Mouse (Mus musculus) testis, postnatal 10 days (tissue): ENCODE measurements around the gene Ywhah.

Experiments
- DNase-seq: peaks from one replicate; pipeline ENCODE4 v3.0.0; 2021; ENCODE audit warnings: low spot score

Ywhah gene

GRCm38 (mm10) chr5:33018561-33019425, at the start of gene Ywhah:
Ywhah (plus strand) TSS chr5:33018816.
- peak; percentile 98 for DNase-seq

- no peak for DNase-seq
These were observed 42.1 kb upstream of the Ywhah start for GRCm38 (mm10) chr5:32976541-32976940.

DNA sequence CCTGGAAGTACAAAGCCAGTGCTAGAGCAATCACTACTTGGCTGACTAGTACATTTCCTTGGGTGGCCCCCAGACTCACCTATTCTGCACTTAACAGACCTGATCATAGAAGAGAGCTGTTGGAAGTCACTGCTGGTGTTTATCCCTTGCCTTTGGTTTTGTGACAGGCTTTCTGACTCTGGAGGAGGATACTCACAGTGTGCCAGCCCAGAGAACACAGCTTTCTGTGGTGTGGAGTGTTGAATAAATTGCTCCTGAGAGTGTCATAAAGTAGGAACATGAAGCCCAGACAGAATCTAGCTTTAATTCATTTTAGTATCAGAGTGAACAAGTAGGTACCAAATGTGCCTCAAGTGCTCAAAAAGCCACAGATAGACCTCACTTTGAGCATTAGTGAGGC, 41.4 kb upstream of the Ywhah start:
- DNase-seq: no peak

DNA sequence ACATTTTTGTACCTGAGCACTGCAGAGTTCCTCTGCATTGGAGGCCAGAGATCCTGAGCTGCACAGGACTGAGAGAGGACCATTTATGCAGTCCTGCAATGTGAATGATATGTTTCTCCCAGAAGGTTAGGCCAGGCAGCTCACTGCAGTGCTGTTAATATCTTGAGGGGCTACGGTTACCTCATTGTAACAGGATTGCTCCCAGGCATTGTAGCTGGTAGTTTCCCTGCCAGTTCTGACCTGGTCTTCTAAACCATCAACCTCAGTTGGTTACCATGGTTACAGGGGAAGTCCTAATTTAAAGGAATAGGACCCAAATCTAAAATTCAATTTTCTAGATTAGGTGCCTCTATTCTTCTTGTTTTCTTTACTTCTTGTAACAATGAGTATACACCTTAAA, 33.2 kb upstream of the Ywhah start:
- no peak for DNase-seq

DNA sequence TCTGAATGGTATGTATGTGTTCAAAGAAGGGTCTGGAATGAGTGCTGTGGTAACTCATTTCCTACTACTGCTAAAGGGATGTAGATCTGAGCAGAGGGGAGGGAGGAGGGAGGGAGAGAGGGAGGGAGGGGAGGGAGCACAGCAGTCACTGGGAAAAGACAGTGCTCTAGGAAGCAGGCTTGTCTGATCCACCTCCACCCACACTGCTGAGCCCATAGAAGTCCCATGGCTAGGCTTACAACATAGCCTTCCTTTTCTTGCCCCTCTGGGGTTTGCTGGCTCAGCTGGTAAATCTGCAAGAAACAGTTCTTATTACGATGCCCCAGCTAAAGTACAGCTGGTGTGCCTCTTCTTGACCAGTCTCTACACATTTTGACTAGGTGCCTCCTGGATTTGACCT, 30.7 kb upstream of the Ywhah start:
- DNase-seq: no peak

DNA sequence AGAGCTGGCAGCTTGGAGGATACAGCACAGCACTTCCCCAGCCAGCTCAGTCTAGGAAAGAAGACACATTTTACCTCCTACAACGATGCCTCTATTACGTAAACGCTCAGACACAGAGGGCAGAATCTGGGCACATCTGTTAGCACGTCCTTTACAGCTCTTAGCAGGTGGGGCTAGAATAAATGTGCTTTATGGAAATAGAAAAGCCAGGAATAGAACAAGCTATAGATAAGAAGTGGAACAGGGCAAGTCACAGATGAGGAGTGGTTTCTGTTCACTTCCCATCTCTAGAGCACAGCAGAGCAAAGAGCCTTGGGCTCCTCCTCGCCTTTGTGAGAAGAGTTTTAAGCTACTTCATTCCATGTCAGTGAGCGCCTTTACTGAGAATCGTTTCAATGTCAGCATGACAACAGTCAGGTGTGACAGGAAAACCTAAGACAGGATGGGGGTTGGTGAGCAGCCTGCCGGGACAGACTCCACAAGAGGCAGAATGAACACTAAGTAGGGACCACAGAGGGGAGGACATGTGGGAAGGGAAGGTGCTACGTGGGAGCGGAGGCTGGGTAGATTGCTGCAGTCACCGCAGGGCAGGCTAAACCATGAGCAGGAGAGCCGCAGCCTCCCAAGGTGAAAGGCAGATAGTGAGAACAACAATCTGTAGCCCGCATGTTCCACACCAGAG, 28.5 kb upstream of the Ywhah start:
- no peak for DNase-seq

DNA sequence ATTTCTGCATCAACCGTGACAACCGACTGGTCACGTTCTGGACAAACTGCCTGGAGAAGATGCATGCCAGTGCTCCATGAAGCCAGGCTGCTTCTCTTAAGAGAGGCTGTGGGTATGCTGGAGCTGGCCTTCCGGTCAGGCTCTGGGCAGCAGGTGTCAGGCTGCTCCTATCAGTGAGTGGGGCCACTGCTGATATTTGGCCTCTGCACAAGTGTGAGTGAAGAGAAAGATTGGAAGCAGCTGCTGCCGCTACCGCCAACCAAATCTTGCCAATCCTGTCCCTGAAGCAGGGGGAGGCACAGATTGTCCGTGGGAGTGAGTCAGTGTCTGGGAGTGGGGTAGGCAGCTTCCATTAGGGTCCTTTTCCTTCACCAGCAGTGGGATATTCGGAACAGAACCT, 27.5 kb upstream of the Ywhah start:
- DNase-seq: peak; percentile 66

GRCm38 (mm10) chr5:32994471-32994870, 24.1 kb upstream of the Ywhah start:
- no peak for DNase-seq

- no peak for DNase-seq
These were observed 22.9 kb upstream of the Ywhah start for GRCm38 (mm10) chr5:32995756-32996155.

GRCm38 (mm10) chr5:32996560-32996959, 22.1 kb upstream of the Ywhah start:
- no peak for DNase-seq

GRCm38 (mm10) chr5:32997686-32998085, 20.9 kb upstream of the Ywhah start:
- no peak for DNase-seq

GRCm38 (mm10) chr5:32998783-32999182, 19.8 kb upstream of the Ywhah start:
- DNase-seq: no peak

DNA sequence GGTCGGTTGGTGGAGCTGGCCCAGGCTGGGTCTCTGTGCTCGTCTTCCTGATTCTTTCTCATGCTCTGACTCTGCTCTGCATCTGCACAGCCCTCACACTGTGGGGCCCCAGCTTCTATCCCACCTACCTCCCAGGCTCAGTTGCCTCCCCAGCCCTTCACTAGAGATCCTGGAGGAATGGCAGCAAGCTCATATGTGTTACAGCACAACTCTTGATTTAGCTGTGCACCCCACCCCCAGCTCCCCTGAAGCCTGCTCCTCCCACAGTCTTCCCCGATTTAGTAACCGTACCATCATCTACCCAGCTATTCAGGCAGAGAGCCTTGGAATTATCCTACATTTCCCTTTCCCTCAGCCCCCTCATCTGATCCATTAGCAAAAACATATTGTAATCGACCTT, 17.5 kb upstream of the Ywhah start:
- no peak for DNase-seq

DNA sequence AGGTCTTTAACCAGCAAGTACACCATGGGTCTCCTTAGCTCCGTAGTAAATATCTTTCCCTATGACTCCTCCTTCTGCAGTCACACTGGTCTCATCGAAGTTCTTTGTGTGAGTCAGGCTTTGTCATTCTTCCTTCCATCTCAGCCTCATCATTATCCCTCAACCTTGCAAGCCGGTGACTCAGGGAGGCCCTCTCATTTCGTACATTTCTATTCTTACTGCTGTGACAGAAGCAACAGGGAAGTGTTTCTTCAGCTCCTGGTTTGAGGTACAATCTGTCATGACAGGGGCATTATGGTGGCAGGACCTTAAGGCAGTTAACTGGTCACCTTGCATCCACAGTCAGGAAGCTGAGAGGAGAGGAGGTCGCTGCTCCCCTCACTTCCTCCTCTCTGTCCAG, 15.8 kb upstream of the Ywhah start:
- DNase-seq: no peak

GRCm38 (mm10) chr5:33003500-33003899, 15.1 kb upstream of the Ywhah start:
- no peak for DNase-seq

GRCm38 (mm10) chr5:33004110-33004509, 14.5 kb upstream of the Ywhah start:
- no peak for DNase-seq

DNA sequence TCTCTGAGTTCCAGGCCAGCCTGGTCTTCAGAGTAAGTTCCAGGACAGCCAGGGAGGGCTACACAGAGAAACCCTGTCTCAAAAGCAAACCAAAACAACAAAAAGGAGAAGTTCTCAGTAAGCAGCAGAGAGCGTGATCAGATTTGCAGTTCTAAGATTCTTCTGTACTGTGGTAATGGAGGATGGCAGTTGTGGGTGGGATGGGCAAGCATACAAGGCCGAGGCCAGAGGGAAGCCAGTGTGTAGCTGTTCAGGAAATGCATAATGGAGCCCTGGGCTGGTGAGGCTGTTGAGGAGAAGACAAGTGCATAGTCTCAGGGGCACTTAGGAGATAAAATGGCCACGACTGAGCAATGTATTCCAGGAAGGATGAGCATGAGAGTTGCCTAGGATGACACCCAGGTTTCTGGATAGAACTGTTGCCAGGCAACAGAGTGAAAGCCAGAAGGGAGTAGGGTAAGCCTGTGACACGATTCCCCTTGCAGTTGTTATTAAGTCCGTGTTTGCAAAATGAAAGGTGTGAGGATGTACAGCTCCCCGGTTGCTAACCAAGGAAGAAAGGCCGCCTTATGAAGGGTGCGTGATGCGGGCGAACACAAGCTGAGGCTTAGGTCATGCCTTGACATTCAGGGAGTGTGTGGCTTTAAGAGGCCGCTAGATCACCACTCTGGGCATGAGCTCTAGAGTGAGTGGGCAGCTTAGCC, 13.0 kb upstream of the Ywhah start:
- DNase-seq: no peak

DNA sequence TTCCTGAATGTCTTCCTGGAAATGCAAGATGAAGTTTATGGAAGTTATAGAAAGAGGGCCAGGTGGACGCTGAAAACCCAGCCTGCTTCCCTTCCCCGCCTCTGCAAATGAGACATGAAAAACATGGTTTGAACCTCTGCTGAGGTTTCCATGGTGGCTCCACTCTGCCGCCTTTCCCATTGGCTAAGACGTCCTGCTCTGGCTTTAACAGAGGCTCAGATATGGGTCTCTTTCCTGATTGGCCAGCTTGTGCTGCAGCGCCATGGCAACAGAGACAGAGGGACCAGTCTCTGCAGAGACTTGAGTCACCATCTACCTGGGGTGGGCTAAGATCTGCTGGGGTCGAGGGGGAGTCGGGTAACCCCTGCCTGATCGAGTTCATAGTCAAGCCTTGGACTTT, 11.9 kb upstream of the Ywhah start:
- DNase-seq: no peak

- no peak for DNase-seq
These were observed 11.2 kb upstream of the Ywhah start for GRCm38 (mm10) chr5:33007371-33007770.

GRCm38 (mm10) chr5:33009301-33009700, 9.3 kb upstream of the Ywhah start:
- DNase-seq: no peak

GRCm38 (mm10) chr5:33009818-33010812, 8.5 kb upstream of the Ywhah start:
- no peak for DNase-seq
